Mouse (Mus musculus) cortical plate, adult 2 months (tissue): ENCODE data around the gene Map7d3.

Experiments used
- CTCF ChIP-seq: fragments of 200-500 bp; IDR thresholded peaks from 2 replicates; pipeline ENCODE4 v1.5.1; 2011; ENCODE audit warnings: mild to moderate bottlenecking, control low read depth, low read length; ENCODE audit not compliant: insufficient read depth; ENCODE audit errors: extremely low read depth
- POLR2A ChIP-seq: fragments of 200-500 bp; IDR thresholded peaks from 2 replicates; pipeline ENCODE4 v1.6.1; 2011; ENCODE audit warnings: mild to moderate bottlenecking, low read length, control low read depth; ENCODE audit not compliant: insufficient read depth; ENCODE audit errors: extremely low read depth

DNA sequence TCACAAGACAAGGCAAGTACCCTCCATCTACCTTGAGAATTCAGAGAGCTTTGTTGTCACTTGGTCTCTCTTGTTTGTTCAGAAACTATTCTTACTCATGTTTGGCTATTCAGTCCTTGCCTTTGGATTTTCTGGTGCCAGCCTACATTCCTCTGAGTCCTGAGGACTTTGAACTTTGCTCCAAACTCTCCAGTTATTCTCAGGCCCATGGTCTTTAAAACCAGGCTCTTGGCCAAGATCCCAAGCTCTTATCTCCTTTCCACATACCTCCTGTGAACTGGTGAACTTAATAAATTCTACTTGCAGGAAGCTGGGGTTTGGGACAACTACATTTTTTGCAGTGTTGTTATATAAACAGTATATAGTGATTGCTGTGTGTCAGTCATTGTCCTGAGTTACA is 52.3 kb downstream of the Map7d3 start:
- TF ChIP-seq CTCF, result no peak
- TF ChIP-seq POLR2A, result no peak
